Mouse (Mus musculus) brain, embryonic 14.5 days (tissue): Measurements from ENCODE around the gene Ubash3b.

Experiments
- CTCF ChIP-seq: fragments of 200-500 bp; IDR thresholded peaks from 2 replicates; pipeline ENCODE4 v1.5.1; 2012; ENCODE audit warnings: inconsistent platforms, mild to moderate bottlenecking, moderate library complexity, borderline replicate concordance; ENCODE audit not compliant: insufficient read depth, insufficient read length; ENCODE audit errors: extremely low read depth
- POLR2A ChIP-seq: fragments of 200-500 bp; IDR thresholded peaks from 2 replicates; pipeline ENCODE4 v1.6.1; 2012; ENCODE audit warnings: mild to moderate bottlenecking, inconsistent platforms, borderline replicate concordance; ENCODE audit not compliant: poor library complexity, insufficient read depth, insufficient read length, severe bottlenecking; ENCODE audit errors: extremely low read depth

DNA sequence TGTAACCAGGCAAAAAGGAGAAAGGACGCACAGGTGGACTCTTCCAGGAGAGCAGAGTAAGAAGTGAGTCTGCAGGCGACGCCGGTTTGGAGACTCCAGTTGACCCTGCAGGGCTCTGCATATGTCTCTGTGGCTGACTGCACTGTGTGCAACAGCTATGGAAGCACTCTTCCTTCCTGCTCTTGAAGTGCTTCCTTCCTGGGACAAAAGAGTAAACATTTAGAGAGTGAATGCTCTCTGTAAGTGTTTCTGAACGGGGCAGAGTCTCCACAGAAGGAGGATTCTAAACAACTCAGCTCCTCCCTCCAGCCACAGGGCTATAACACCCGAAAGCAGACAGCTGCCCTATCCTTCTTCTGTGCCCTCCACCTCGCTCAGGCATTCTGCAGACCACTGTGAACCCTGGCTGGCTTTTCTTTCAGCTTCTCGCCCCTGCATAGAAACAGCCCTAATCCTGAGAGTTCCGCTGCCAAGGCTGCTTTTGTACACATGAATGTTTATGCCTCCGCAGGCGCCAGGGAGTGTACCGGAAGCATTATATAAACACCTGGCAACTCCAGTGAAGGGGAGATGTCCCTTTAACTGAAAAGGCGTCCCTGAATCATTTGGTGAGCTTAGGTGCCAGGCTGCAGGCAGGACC, 14.2 kb downstream of the Ubash3b start:
- TF ChIP-seq CTCF (no peak), POLR2A (no peak)
